Mouse (Mus musculus) heart, adult 18-20 months (tissue): ENCODE measurements around the gene Jmjd6. TPM values are rescaled to one million over a fixed set of nuclear protein-coding genes. Genes with fewer than 3 reads are reported as not detected.

Experiments used
- DNase-seq, 2 experiments: peaks; one replicate each; pipeline ENCODE4 v3.0.0; 2021 to 2022; ENCODE audit warnings: mixed read lengths in 1 of 2
- total RNA-seq, 2 experiments: library from RNA; stranded (reverse); gene quantifications; 2 replicates each; pipeline ENCODE4 v1.2.3; 2021

Jmjd6 gene
- total RNA-seq, 2 experiments from 2014 or later: 37.5 to 42.3 TPM

DNA sequence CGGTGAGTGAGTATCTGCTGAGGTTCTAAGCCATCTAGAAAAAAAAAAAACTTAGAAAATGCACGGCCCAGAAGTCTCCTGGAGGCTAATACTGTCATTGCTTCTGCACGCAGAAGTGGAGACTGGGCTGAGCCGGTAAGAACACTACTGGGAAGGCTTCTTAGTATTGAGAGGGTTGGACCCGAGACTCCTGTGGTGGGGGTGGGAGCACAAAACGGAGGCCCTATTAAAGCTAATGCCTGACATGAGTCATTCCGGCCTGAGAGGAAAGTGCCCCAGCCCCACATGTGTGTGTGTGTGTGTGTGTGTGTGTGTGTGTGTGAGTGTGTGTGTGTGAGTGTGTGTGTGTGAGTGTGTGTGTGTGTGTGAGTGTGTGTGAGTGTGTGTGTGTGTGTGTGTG lies 36.1 kb downstream of the Jmjd6 start:
- DNase-seq: peak in 1 of 2 experiments; percentile 48

DNA sequence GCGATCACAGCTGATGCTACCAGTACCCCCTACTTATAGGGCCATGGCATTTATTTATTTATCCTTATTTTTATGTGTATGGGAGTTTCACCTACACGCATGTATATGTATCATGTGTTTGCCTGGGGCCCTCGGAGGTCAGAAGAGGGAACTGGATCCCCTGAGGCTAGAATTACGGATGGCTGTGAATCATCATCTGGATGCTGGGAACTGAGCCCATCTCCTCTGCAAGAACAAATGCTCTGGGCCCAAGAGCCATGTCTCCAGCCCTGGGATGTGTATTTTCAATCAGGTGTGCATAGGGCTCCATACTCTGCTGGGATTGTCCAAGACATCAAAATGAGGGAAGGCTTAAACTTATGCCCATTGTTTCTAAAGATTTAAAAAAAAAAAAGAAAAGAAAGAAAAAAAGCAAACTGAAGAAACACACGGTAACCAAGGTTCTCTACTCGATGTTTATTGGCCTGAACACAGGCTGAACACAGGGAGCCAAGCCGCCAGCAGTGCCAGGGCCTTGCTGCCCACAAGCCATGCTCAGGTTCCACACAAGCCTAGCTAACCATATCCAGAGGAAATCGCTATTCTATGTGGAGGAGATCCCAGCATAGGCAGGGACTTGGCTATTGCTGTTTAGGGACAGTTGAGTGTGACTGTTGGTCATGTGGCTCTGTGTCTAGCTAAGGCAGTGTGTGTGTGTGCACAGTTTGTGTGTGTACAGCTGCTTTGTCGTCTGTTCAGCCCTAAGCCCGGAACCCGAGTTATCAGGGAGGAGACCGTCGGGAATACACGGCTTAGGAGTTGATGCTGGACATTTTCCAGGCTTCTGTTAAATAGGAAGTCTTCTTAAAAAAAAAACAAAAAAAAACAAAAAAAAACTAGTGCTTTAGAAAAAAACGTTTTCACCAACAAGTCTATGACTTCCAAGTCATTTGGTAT lies 36.8 kb downstream of the Jmjd6 start:
- DNase-seq: peak; percentile 67 to 82

DNA sequence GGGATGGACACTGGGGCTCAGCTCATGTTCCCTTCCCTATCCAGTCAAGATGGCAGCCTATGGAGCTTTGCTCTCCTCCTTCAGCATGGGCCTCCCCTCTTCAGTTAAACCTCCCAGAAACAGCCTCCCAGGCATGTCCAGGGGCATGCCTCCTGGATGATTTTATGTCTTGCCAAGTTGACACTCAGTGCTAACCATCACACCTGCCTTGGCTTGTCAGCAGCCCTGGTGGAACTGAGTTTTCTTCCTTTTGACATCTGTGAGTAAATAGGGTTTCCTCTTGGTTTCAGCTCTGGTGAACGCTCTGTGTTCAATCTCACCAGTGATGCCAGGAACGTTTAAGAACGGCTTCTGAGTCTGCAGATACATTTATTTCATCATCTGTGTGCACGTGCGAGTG lies 40.5 kb downstream of the Jmjd6 start:
- no peak for DNase-seq

- DNase-seq: no peak
These were observed 42.1 kb downstream of the Jmjd6 start for GRCm38 (mm10) chr11:116801106-116801505.

GRCm38 (mm10) chr11:116799364-116799763 lies 43.9 kb downstream of the Jmjd6 start:
- DNase-seq: peak; percentile 43 to 48

Other genes starting within 250 kb of the Jmjd6 start
- 10 to 100 TPM; 10.6 to 11.5 TPM for gene Rhbdf2, start 216.4 kb downstream of the Jmjd6 start, total RNA-seq
- gene Prcd, start 189.9 kb downstream of the Jmjd6 start, total RNA-seq: 1 to 10 TPM in 1 of 2 experiments, under 1 TPM in 1; 0.62 to 1.6 TPM
- gene Cygb, start 189.1 kb downstream of the Jmjd6 start, total RNA-seq: 10 to 100 TPM; 31.5 to 38.5 TPM
- gene St6galnac1, start 67.9 kb downstream of the Jmjd6 start, total RNA-seq: not detected
- gene Mxra7, start 15.4 kb downstream of the Jmjd6 start, total RNA-seq: 10 to 100 TPM; 14.8 to 18.7 TPM
- gene Mettl23, start 171 bp downstream of the Jmjd6 start, total RNA-seq: 10 to 100 TPM; 38.3 to 46.4 TPM
- gene Mfsd11, start 9.0 kb upstream of the Jmjd6 start, total RNA-seq: 10 to 100 TPM; 30.7 to 33.7 TPM
- gene Srsf2, start 9.6 kb upstream of the Jmjd6 start, total RNA-seq: 100 to 1,000 TPM in 1 of 2 experiments, 10 to 100 TPM in 1; 89.2 to 109 TPM
- under 1 TPM; 0.10 to 0.15 TPM for gene Mgat5b, start 75.4 kb upstream of the Jmjd6 start, total RNA-seq